Mouse (Mus musculus): ENCODE results near the gene Zbtb42. TPM values are rescaled to one million over a fixed set of nuclear protein-coding genes. Genes with fewer than 3 reads are reported as not detected.

The Zbtb42 gene
- polyA plus RNA-seq, 1 experiment from 2014 or later = 4.7 TPM

- no peak for DNase-seq (ENCODE audit: low spot score)
- no peak overlapping the region for H3K27ac ChIP-seq
These were observed 35.5 kb upstream of the Zbtb42 start for GRCm38 (mm10) chr12:112643126-112643525.

DNA sequence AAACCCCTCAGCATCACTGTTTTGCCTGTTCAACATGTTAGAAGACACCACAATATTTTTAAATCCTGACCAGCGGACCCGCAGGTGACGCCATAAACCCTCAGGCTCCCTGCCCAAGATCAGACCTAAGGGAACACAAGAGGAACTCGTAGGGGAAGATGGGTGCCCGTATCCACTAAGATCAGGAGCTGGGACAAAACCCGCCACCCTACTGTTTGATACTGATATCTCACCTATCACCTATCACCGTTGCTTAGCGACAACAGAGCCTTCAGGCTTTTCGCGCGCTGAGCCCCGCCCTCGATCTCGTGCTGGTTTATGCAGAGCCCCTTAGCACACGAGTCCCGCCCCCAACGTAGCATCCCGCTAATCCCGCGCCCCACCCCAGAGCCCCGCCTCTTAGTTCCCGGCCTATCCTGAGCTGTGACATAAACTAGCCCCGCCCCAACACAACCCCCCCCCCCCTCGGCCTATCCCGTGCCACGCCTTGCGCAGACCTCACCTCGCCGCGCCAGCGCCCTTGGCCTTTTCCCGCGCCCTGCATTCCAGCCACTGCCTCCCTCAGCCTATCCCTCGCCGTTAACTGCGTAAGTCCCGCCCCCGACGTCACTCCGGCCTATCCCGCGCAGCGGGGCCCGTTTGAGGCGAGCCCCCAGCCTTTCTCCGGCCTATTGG, 34.3 kb upstream of the Zbtb42 start, which contains the start of gene Siva1:
Gene Siva1 (plus strand): TSS at position 500 of the 675 bp plus-strand sequence.
- peak within 1 kb of the TSS; percentile 56 for H3K4me2 ChIP-seq (replicated peaks)
- peaks cover 21% of the 10 kb centered on the region for H3K36me3 ChIP-seq (replicated peaks; ENCODE audit: control insufficient read depth, insufficient read depth)
- DNase-seq (ENCODE audit: low spot score) = peak; percentile 94
- no peaks in the 10 kb centered on the region for H3K9me3 ChIP-seq (ENCODE audit: control insufficient read depth, low read length)
- H3K27me3 ChIP-seq (ENCODE audit: control insufficient read depth, insufficient read depth, low read length) = no peaks in the 10 kb centered on the region
- peak within 1 kb of the TSS; percentile 62 for H3K4me3 ChIP-seq (replicated peaks; ENCODE audit: low read length)
- peaks cover 13% of the 10 kb centered on the region for H3K4me1 ChIP-seq (replicated peaks; ENCODE audit: control insufficient read depth, insufficient read depth, low read length)
- peak within 1 kb of the TSS; percentile 71 for H3K9ac ChIP-seq
- 2% methylated on average over 44 of the region's 46 CpGs for WGBS
- peak within 1 kb of the TSS; percentile 88 for H3K27ac ChIP-seq
- peak; percentile 97 for ATAC-seq (ENCODE audit: low FRiP score)

More at GRCm38 (mm10) chr12:112643126-112643525, 35.5 kb upstream of the Zbtb42 start:
- H3K4me3 ChIP-seq (replicated peaks; ENCODE audit: low read length) = no peak overlapping the region
- no peaks in the 10 kb centered on the region for H3K27me3 ChIP-seq (ENCODE audit: control insufficient read depth, insufficient read depth, low read length)
- H3K4me1 ChIP-seq (replicated peaks; ENCODE audit: control insufficient read depth, insufficient read depth, low read length) = peaks cover 13% of the 10 kb centered on the region
- H3K36me3 ChIP-seq (replicated peaks; ENCODE audit: control insufficient read depth, insufficient read depth) = peaks cover 11% of the 10 kb centered on the region
- ATAC-seq (ENCODE audit: low FRiP score) = no peak
- H3K4me2 ChIP-seq (replicated peaks) = no peak overlapping the region
- no peak overlapping the region for H3K9ac ChIP-seq
- H3K9me3 ChIP-seq (ENCODE audit: control insufficient read depth, low read length) = no peaks in the 10 kb centered on the region
- WGBS = 94% methylated on average over 6 of the region's 6 CpGs

DNA sequence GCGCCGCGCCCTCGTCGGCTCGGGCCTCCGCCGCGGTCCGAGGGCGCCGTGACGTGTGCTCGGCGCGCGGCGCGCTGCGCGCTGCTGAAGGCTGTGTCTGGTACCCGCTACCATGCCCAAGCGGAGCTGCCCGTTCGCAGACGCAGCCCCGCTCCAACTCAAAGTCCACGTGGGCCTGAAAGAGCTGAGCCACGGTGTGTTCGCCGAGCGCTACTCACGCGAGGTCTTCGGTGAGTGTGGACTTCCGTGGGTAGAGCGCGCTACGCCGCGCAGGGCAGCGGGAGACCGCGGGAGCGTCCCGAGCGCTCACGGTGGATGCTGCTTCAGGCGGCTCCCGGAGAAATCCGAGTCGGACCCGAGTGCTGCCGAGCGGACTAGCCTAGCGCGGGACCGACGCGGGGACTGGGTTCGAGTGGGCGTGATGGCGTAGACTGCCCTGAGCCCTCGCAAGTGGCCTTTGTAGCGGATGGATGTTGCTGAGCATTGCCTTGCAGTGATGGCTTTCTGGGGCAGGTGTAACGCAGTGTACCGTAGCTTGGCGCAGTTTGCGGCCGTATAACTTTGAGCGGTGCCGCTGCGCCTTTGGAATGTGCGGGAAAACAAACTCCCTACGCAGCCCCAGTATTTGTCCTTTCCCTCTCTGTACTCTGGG, 33.6 kb upstream of the Zbtb42 start:
- H3K4me2 ChIP-seq (replicated peaks) = peak overlapping the region; percentile 56

DNA sequence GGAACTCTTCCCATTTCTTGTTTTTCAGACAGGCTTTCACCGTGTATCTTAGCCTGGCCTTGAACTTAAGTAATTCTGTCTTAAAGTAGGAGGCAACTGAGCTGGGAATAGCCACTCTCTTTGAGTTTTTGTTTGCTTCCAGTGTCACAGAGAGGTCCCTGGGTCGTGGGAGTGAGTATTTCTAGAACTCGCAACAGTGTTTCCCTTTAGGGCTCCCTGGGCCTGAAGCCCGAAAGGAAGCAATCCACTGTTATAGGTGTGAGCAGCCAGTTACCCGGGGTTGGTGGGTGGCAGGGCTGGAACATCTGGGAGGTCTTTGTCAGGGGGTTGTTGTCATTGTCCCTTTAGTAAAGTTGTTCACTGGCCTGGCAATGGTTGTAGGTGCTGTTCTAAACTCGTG, 32.5 kb upstream of the Zbtb42 start:
- DNase-seq (ENCODE audit: low spot score) (no peak), ATAC-seq (ENCODE audit: low FRiP score) (no peak)
- Histone ChIP-seq H3K4me1 (replicated peaks; ENCODE audit: control insufficient read depth, insufficient read depth, low read length) (peaks cover 13% of the 10 kb centered on the region), H3K9me3 (ENCODE audit: control insufficient read depth, low read length) (no peaks in the 10 kb centered on the region), H3K36me3 (replicated peaks; ENCODE audit: control insufficient read depth, insufficient read depth) (peaks cover 37% of the 10 kb centered on the region), H3K4me3 (replicated peaks; ENCODE audit: low read length) (peak overlapping the region; percentile 62; the same call in 1 of the 2 replicates), H3K27me3 (ENCODE audit: control insufficient read depth, insufficient read depth, low read length) (no peaks in the 10 kb centered on the region), H3K4me2 (replicated peaks) (peak overlapping the region; percentile 56), H3K27ac (no peak overlapping the region), H3K9ac (0 out of 2 replicates have a peak overlapping the region, but pooled peaks have one; percentile 71)
- WGBS = 58% methylated on average over 6 of the region's 6 CpGs

More for the DNA sequence above, 33.6 kb upstream of the Zbtb42 start:
- Histone ChIP-seq H3K27me3 (ENCODE audit: control insufficient read depth, insufficient read depth, low read length) (no peaks in the 10 kb centered on the region), H3K9ac (peak overlapping the region; percentile 71), H3K9me3 (ENCODE audit: control insufficient read depth, low read length) (no peaks in the 10 kb centered on the region), H3K27ac (peak overlapping the region; percentile 88), H3K36me3 (replicated peaks; ENCODE audit: control insufficient read depth, insufficient read depth) (peaks cover 27% of the 10 kb centered on the region), H3K4me3 (replicated peaks; ENCODE audit: low read length) (peak overlapping the region; percentile 62), H3K4me1 (replicated peaks; ENCODE audit: control insufficient read depth, insufficient read depth, low read length) (peaks cover 13% of the 10 kb centered on the region)
- no peak for DNase-seq (ENCODE audit: low spot score)
- ATAC-seq (ENCODE audit: low FRiP score) = no peak; the same call in 1 of the 2 replicates
- WGBS = under 1% methylated on average over 75 of the region's 75 CpGs

DNA sequence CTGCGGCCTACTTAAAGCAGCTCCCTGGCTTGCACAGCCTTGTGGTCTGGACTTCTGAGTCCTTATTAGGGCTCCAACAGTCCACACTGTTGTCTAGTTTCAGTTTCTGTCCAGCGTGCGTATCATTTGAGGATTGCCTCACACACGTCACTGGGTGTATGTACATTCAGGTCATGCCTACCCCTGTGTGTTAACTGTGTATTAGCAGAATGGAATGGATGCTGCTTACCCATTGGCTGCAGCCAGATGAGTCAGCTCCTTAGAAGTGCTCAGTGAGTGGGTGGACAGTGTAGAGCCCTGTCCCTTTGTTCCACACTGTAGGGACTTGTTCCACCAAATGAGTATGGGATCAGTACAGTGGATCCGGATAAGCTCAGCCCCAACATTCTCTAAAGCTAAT, 30.5 kb upstream of the Zbtb42 start:
- peaks cover 54% of the 10 kb centered on the region for H3K36me3 ChIP-seq (replicated peaks; ENCODE audit: control insufficient read depth, insufficient read depth)
- H3K4me3 ChIP-seq (replicated peaks; ENCODE audit: low read length) = no peak overlapping the region
- H3K27ac ChIP-seq = no peak overlapping the region
- no peaks in the 10 kb centered on the region for H3K9me3 ChIP-seq (ENCODE audit: control insufficient read depth, low read length)
- WGBS = 96% methylated on average over 5 of the region's 5 CpGs
- H3K4me2 ChIP-seq (replicated peaks) = no peak overlapping the region
- DNase-seq (ENCODE audit: low spot score) (no peak), ATAC-seq (ENCODE audit: low FRiP score) (no peak)
- peaks cover 13% of the 10 kb centered on the region for H3K4me1 ChIP-seq (replicated peaks; ENCODE audit: control insufficient read depth, insufficient read depth, low read length)
- no peak overlapping the region for H3K9ac ChIP-seq
- H3K27me3 ChIP-seq (ENCODE audit: control insufficient read depth, insufficient read depth, low read length) = no peaks in the 10 kb centered on the region

- Histone ChIP-seq H3K27me3 (ENCODE audit: control insufficient read depth, insufficient read depth, low read length) (no peaks in the 10 kb centered on the region), H3K27ac (no peak overlapping the region), H3K9ac (no peak overlapping the region), H3K4me1 (replicated peaks; ENCODE audit: control insufficient read depth, insufficient read depth, low read length) (no peaks in the 10 kb centered on the region), H3K4me3 (replicated peaks; ENCODE audit: low read length) (no peak overlapping the region), H3K4me2 (replicated peaks) (no peak overlapping the region), H3K36me3 (replicated peaks; ENCODE audit: control insufficient read depth, insufficient read depth) (peaks cover 91% of the 10 kb centered on the region), H3K9me3 (ENCODE audit: control insufficient read depth, low read length) (no peaks in the 10 kb centered on the region)
- no peak for DNase-seq (ENCODE audit: low spot score)
- ATAC-seq (ENCODE audit: low FRiP score) = no peak
- WGBS = 91% methylated on average over 5 of the region's 5 CpGs
These were observed 26.7 kb upstream of the Zbtb42 start for GRCm38 (mm10) chr12:112651778-112652439.

DNA sequence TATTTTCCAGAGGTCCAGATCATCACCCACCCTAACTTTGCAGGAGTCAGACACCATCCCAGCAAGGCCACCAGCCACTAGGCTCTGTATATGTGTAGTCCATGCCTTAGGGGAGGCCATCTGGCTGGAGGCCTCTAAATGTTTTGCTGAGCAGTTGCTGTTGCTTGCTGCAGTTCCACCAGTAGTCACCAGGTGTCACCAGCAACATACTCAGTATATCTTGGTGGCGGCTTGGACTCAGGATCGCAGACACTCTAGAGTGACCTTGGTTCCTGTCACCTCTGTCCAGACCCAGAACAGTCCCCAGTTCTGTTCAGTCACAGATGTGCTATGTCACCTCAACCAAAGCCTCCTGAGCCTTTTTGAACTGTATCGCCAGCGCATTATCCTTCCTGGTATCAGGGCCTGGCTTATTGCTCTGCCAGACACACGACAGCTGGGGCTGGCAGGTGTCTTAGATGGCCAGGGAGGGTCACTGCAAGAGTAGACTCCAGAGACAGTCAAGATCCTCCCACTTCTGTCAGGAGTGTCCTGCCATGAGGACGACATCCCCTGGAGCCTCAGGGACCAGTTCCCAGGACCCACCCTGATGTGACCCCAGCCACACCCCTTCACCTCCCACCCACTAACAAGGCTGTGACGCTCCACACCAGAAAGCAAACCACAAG, 25.3 kb upstream of the Zbtb42 start:
- Histone ChIP-seq H3K9me3 (ENCODE audit: control insufficient read depth, low read length) (no peaks in the 10 kb centered on the region), H3K27ac (no peak overlapping the region), H3K4me3 (replicated peaks; ENCODE audit: low read length) (no peak overlapping the region), H3K9ac (no peak overlapping the region), H3K4me2 (replicated peaks) (no peak overlapping the region), H3K27me3 (ENCODE audit: control insufficient read depth, insufficient read depth, low read length) (no peaks in the 10 kb centered on the region), H3K4me1 (replicated peaks; ENCODE audit: control insufficient read depth, insufficient read depth, low read length) (no peaks in the 10 kb centered on the region), H3K36me3 (replicated peaks; ENCODE audit: control insufficient read depth, insufficient read depth) (peaks cover 92% of the 10 kb centered on the region)
- WGBS = 41% methylated on average over 7 of the region's 7 CpGs
- DNase-seq (ENCODE audit: low spot score) (peak; percentile 92), ATAC-seq (ENCODE audit: low FRiP score) (peak; percentile 59)

DNA sequence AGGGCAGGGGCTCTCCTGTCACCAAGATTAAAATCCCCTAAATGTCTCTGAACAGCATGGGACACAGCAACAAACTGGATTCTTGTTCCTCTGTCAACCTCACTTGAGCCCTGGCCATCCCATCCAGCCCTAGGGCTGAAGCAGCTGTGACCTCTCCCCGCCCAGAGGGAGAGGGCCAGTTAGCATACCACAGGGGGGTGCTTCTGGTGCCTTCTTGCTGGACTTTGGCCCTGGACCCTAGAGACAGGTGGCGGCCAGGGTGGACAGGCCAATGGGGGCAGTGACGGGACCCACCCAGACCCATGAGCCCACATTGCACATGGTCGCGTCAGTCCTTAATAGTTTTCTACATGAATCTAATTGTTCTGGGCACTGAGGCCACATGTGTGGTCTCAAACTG, 24.6 kb upstream of the Zbtb42 start:
- no peak overlapping the region for H3K4me3 ChIP-seq (replicated peaks; ENCODE audit: low read length)
- WGBS = 82% methylated on average over 5 of the region's 5 CpGs
- no peak for ATAC-seq (ENCODE audit: low FRiP score)
- H3K27me3 ChIP-seq (ENCODE audit: control insufficient read depth, insufficient read depth, low read length) = no peaks in the 10 kb centered on the region
- H3K36me3 ChIP-seq (replicated peaks; ENCODE audit: control insufficient read depth, insufficient read depth) = peaks cover 94% of the 10 kb centered on the region
- no peak overlapping the region for H3K27ac ChIP-seq
- no peak overlapping the region for H3K9ac ChIP-seq
- H3K9me3 ChIP-seq (ENCODE audit: control insufficient read depth, low read length) = no peaks in the 10 kb centered on the region
- no peak overlapping the region for H3K4me2 ChIP-seq (replicated peaks)
- no peak for DNase-seq (ENCODE audit: low spot score)
- no peaks in the 10 kb centered on the region; the same call in 1 of the 2 replicates for H3K4me1 ChIP-seq (replicated peaks; ENCODE audit: control insufficient read depth, insufficient read depth, low read length)

- peaks cover 37% of the 10 kb centered on the region for H3K4me1 ChIP-seq (replicated peaks; ENCODE audit: control insufficient read depth, insufficient read depth, low read length)
- no peaks in the 10 kb centered on the region for H3K27me3 ChIP-seq (ENCODE audit: control insufficient read depth, insufficient read depth, low read length)
- H3K4me2 ChIP-seq (replicated peaks) = no peak overlapping the region
- no peaks in the 10 kb centered on the region for H3K9me3 ChIP-seq (ENCODE audit: control insufficient read depth, low read length)
- peaks cover 87% of the 10 kb centered on the region for H3K36me3 ChIP-seq (replicated peaks; ENCODE audit: control insufficient read depth, insufficient read depth)
- ATAC-seq (ENCODE audit: low FRiP score) (no peak), DNase-seq (ENCODE audit: low spot score) (no peak)
- H3K9ac ChIP-seq = no peak overlapping the region
- WGBS = 89% methylated on average over 7 of the region's 7 CpGs
- H3K4me3 ChIP-seq (replicated peaks; ENCODE audit: low read length) = no peak overlapping the region
- H3K27ac ChIP-seq = no peak overlapping the region
These were observed 20.0 kb upstream of the Zbtb42 start for GRCm38 (mm10) chr12:112658619-112659018.

All from hindbrain, embryonic 14.5 days (tissue).